Mouse (Mus musculus) embryonic fibroblast, embryonic 13.5 days (primary cell): Measurements from ENCODE around the gene Ntm.

Source experiments
- CTCF ChIP-seq: IDR thresholded peaks from 2 replicates; pipeline ENCODE4 v1.5.1; 2011; ENCODE audit warnings: mild to moderate bottlenecking, control low read depth, low read length, moderate library complexity, borderline replicate concordance; ENCODE audit not compliant: insufficient read depth
- POLR2A ChIP-seq: IDR thresholded peaks from 2 replicates; pipeline ENCODE4 v1.6.1; 2011; ENCODE audit warnings: low read depth, mild to moderate bottlenecking, control low read depth, low read length, moderate library complexity

- TF ChIP-seq CTCF (no peak), POLR2A (no peak)
Observed at GRCm38 (mm10) chr9:29197046-29197445, 765.9 kb downstream of the Ntm start.
